Mouse (Mus musculus) hindlimb bud, embryonic 11.5 days (tissue): ENCODE data around the gene AI182371.
A peak's percentile ranks its signal among the peaks of the same experiment; 100 is the strongest.

ENCODE experiments used
- DNase-seq: peaks from one replicate; pipeline ENCODE4 v3.0.0-alpha.2; 2012; ENCODE audit warnings: low read depth, low spot score; ENCODE audit errors: extremely low spot score

AI182371 gene

GRCm38 (mm10) chr2:35101443-35101842 is at the start of gene AI182371:
AI182371 (minus strand) TSS chr2:35101543.
- no peak for DNase-seq

DNA sequence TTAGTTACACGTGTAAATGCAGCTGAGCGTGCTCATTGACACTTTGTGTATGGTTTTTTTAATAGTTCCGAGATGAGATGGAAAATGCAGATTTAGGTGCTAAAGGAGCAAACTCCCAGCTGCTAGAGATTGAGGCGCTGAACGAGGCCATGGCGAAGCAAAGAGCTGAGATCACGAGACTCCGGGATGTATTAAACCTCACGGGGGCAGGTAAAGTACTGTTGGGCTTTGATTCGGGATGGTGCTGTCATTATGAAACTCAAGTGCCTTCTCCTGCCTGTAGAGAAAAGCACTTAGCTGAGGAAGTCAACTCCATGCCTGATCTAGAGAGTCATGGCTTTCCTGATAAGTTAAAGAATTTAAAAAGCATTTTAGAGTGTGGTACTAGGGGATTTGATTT is 47.5 kb upstream of the AI182371 start:
- DNase-seq: no peak

DNA sequence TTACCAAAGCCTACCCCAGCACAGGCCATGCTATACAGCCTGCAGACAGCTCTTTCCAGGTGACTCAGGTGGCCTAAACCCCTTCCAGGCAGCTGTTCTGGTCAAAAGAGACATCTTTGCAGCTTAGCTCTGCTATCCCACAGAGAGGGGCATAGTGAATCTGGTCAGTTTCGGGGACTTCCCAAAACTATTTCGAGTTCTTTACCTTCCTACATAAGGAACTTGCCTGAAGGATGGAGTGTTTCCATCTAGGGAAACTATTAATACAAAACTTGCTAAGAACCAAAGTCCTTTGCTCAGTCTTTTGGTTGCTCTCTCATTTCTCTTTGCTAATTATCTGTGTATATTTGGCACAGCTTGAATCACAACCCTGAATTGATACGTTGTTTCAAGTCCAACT is 40.3 kb upstream of the AI182371 start:
- no peak for DNase-seq

- DNase-seq: no peak
Measured at GRCm38 (mm10) chr2:35138576-35138975, 37.2 kb upstream of the AI182371 start.

DNA sequence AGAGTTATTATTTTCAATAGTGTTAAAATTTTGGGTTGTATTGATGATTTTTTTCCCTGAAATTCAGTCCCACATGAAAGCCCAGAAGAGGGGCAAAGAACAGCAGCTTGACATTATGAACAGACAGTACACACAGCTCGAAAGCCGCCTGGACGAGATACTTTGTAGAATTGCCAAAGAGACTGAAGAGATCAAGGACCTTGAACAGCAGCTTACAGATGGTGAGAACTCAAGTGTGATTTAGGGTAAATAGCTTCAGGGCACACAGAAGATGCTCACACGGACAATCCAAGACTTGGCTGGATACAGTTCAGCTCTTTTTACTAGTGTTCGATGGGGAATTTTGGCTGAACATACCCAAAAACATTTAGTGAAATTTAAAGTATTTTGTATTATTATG is 32.5 kb upstream of the AI182371 start:
- DNase-seq: no peak

DNA sequence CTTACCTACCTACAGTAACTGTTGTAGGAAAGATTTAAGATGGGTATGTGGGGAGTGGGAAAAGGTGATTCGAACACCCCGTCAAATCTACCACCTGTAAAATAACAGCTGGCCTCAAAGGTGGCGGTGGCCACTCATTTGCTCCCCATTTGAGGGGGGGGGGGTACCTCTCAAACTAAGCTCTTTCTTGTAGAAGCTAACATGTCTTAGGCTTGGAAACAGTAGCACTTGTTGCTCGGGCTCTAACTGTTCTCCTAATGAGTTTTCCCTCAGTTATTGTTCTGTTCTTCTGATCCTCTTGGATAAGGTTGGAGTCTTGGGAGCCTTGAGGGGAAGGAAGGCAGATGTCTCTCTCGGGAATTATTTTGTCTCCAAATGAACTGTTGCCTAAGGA is 31.3 kb upstream of the AI182371 start:
- DNase-seq: no peak

DNA sequence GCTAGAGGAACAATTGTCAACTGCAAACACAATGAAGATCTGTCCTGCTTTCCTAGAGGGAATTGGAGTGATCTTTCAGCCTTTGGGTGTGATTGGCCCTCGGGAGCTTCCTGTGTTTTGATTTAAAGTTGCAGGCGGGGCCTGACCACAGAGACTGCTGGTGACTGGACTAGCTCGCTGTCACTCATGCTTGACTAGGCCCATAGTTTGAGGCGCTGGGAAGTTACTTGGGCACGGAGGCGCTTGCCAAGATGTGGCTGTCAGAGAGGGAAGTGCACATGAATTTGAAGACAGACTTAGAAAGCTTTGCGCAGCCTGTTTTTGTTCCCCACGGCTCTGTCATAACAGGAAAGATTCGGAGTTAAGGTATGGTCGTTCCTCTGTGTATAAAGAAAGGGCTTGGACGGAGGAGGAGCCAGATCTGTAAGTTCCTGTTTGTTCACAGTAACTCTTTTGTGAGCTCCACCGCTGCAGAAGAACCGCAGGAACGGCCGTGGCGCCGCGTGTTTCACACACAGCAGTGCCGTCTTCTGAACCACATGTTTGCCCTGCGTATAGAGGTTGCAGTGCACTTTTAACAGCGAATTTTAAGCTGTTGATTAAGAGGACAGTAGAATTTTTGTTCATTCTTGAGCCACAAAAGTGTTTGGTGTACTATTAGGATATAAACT is 30.8 kb upstream of the AI182371 start:
- DNase-seq: peak; percentile 96

DNA sequence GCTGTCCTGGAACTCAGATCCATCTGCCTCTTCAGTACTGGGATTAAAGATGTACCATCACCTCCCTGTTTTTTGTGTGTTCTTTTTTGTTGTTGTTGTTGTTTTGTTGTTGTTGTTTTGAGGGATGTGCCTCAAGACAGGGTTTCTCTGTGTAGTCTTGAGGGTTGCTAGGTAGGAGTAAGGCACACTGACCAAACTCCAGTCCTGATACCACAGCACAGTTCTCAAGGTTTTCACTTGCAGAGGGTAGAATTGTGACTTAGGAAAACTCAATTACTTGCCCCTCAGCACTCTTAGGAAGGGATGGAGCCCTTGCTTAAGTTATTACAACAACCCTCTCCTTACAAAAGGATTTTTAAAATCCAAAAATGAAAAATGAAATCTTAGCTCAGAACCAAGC is 30.1 kb upstream of the AI182371 start:
- DNase-seq: no peak

GRCm38 (mm10) chr2:35124716-35125115 is 23.4 kb upstream of the AI182371 start:
- no peak for DNase-seq

- no peak for DNase-seq
Measured at GRCm38 (mm10) chr2:35110521-35110920, 9.2 kb upstream of the AI182371 start.

- no peak for DNase-seq
Measured at GRCm38 (mm10) chr2:35109924-35110304, 8.6 kb upstream of the AI182371 start.

DNA sequence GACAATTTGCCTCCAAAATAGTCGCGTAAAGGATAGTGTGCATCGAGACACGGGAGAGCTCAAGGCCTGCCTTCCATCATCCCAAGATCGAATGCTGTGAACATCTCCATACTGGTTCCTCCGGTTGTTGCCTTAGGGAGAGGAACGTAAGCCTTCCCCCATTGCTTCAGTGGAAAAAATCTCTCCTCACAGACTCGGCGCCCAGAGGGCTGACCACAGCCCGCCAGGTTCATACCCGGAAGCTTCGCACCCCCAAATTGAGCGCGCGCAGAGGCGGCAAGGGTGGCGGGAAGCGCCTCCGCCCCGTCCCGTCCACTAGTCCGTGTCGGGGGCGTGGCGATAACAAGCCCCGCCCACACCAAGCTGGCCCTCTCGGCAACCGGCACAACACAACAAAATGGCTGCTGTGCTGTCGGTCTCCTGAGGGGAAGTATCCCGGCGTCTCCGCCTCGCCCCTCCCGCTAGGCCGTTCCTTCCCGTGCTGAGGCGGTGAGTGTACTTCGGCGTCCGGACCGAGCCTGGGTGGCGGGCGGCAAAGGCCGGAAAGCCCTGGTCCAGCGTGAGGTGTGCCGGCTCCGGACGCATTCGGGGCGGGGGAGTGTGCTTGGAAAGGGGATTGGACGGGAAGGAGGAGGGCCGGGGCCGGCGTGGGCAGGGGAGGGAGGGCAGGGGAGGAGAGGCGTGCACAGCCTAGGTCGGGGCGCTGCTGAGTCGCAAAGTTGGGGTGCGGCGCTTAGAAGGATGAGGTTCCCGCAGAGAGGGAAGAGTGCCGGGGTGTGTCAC is 8.0 kb upstream of the AI182371 start, which contains the start of gene Cntrl:
Gene Cntrl (plus strand): TSS at position 352 of the 783 bp plus-strand sequence.
- no peak for DNase-seq

DNA sequence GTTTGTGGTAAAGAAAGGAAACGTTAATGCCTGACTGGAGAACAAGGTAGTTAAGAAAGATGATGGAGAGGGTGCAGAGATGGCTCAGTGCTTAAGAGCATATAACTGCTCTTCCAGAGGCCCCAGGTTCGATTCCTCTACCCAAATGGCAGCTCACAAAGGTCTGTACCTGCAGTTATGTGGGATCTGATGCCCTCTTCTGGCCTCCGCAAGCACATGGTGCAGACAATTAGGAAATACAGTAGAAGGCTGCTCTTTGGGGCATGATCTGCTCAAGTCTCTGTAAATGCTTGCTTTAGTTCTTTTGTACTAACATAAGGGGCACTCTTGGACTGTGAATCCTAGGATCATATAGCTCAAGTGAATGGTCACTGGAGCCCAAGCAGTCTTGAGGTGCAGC is 7.4 kb upstream of the AI182371 start:
- DNase-seq: no peak

GRCm38 (mm10) chr2:35107984-35108635 is 6.8 kb upstream of the AI182371 start:
- DNase-seq: no peak

DNA sequence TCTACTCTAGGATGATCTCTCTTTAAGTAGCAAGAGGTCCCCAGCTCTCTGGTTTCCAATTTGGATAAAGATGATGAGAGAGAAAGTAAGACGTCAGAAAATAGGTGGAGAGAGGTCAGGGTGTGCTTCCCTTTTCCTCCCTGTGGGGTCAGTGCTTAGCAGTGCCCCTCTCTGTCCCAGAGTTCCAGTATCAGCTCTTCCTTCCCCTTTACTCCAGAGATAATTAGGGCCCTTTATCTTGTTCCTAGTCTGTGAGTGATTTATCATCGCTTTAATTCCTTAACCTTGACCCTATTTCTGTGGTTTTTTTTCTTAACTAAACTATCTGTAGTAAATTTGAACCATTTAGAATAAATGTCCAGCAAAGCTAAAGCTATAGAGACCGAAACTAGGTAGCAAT is 3.5 kb upstream of the AI182371 start:
- no peak for DNase-seq

- no peak for DNase-seq
Measured at GRCm38 (mm10) chr2:35103558-35103957, 2.2 kb upstream of the AI182371 start.

DNA sequence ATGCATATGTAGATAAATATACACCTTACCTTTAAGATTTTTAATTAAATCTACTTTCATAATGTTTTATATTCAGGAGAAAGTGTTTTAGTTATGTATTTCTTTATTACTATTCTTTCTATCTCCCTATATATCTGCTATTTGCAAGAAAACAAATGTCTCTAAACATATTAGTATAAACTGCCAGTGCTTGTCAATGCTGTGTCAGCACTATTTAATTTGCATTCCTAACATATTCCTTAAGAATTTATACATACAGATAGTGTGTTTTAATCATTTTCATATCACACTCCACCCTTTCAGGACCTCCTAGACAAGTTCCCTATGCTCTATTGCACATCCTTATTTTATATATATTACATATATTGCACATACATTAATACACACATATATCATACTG is 1.4 kb upstream of the AI182371 start:
- DNase-seq: no peak

- DNase-seq: no peak
Measured at GRCm38 (mm10) chr2:35100529-35100928, 814 bp downstream of the AI182371 start.

DNA sequence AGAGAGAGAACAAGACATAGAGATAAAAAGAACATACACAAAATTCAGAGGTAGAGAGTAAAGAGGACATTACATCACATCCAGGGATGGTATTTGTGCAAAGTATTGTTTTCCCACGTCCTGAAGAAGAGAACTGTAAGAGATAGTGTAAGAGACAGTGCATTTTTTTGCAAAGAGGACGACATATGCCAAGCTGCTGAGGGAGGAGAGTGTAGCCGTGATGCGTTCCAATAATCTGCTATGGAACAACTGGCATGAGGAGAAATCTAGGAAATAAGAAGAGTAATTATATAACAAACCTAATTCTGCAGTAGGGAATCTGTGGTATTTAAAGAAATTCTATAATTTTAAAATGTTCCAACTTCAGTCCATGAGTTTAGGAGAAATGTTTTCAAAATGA is 13.9 kb downstream of the AI182371 start:
- DNase-seq: no peak

GRCm38 (mm10) chr2:35079166-35079565 is 22.2 kb downstream of the AI182371 start:
- no peak for DNase-seq

GRCm38 (mm10) chr2:35074328-35074727 is 27.0 kb downstream of the AI182371 start:
- no peak for DNase-seq

DNA sequence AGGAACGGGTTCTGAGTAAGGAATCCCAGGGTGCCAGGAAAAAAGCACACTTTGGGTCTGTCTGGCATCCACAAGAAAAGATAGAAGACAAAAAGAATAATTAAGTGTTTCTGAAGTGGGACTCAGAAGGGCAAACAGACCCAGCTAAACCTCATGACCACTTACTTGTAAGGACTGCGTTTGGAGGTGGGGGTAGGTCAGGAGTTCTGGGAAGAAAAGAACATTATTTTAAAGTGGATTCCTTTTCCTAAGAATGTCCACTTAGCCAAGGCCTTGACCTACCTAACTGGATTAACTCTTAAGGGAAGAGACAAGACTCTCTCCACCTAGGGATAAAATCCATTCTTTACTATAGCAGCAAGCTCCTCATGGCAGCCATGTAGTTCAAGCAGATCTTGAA is 28.8 kb downstream of the AI182371 start:
- no peak for DNase-seq
